Mouse (Mus musculus) embryonic facial prominence, embryonic 11.5 days (tissue): ENCODE measurements at regions not wholly inside any gene's neighbourhood (a gene's known extent, or its start where the extent isn't known, plus 50 kb on each side); places are given as distances from the start of the nearest gene placed in this dataset.

Source experiments
- ATAC-seq: fragments of 200-750 bp; cut with Nextera tagmentation; replicated peaks from 2 replicates; pipeline ENCODE4 v1.8.0; 2017; ENCODE audit warnings: low read depth; ENCODE audit not compliant: insufficient number of reproducible peaks, low FRiP score, low TSS enrichment
- DNase-seq: peaks from one replicate; pipeline ENCODE4 v3.0.0-alpha.2; 2015; ENCODE audit warnings: low spot score
- H3K27ac ChIP-seq: fragments of 300-500 bp; sonication (generic); replicated peaks from 2 replicates; pipeline ENCODE4 v1.5.1; 2014; ENCODE audit warnings: mild to moderate bottlenecking, low read depth, low read length, control low read depth
- H3K27me3 ChIP-seq: fragments of 300-500 bp; sonication (generic); 2 replicates; pipeline ENCODE4 v1.6.1; 2014; ENCODE audit warnings: mild to moderate bottlenecking, low read length, moderate library complexity, mixed read lengths; ENCODE audit not compliant: control insufficient read depth, insufficient read depth
- H3K36me3 ChIP-seq: fragments of 300-500 bp; sonication (generic); replicated peaks from 2 replicates; pipeline ENCODE4 v1.6.1; 2014; ENCODE audit warnings: low read depth, mild to moderate bottlenecking, low read length, moderate library complexity, mixed read lengths; ENCODE audit not compliant: control insufficient read depth, insufficient read depth
- H3K4me1 ChIP-seq: fragments of 300-500 bp; sonication (generic); 2 replicates; pipeline ENCODE4 v1.6.1; 2014; ENCODE audit warnings: low read length, mixed read lengths; ENCODE audit not compliant: control insufficient read depth, insufficient read depth
- H3K4me2 ChIP-seq: fragments of 300-500 bp; sonication (generic); 2 replicates; pipeline ENCODE4 v1.6.1; 2014; ENCODE audit warnings: low read depth, mild to moderate bottlenecking, control low read depth, low read length, moderate library complexity
- H3K4me3 ChIP-seq: fragments of 300-500 bp; sonication (generic); 2 replicates; pipeline ENCODE4 v1.5.1; 2014; ENCODE audit warnings: low read depth, low read length, control low read depth
- H3K9ac ChIP-seq: fragments of 300-500 bp; sonication (generic); replicated peaks from 2 replicates; pipeline ENCODE4 v1.6.1; 2014; ENCODE audit warnings: mild to moderate bottlenecking, control low read depth, low read length
- H3K9me3 ChIP-seq: fragments of 300-500 bp; sonication (generic); replicated peaks from 2 replicates; pipeline ENCODE4 v1.6.1; 2016; ENCODE audit warnings: mild to moderate bottlenecking, low read length, inconsistent platforms, mixed read lengths; ENCODE audit not compliant: control insufficient read depth
- WGBS: fragments of 180-500 bp; shearing (Covaris S2); extraction: QIAGEN DNeasy Blood & Tissue Kit; methylation state at CpG from one replicate; pipeline ENCODE4 v1.1.7; 2014; 5-methylcytosine and 5-hydroxymethylcytosine counted together

DNA sequence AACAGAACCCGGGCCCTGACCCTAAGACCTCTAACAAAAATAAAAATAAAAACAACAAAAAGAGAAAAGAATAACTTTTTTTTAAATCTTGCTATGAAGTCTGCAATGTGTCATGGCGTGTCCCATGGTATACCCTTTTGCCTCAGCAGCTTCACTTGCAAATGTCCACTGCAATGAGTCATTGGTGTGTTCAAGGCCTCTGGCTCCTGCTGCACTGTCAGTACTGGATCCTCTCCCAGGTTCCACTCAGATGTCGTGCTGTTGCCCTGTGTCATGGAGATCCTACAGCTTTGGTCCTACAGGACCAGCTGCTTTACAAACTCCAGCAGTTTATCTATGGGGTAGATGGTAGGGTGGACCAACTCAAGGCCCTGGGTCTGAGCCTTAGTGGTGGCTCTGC is 113.4 kb upstream of the Akirin2 start:
- no peaks in the 10 kb centered on the region for H3K4me1 ChIP-seq
- DNase-seq (no peak), ATAC-seq (no peak)
- H3K4me3 ChIP-seq = no peak overlapping the region
- no peak overlapping the region for H3K27ac ChIP-seq
- 85% methylated on average over 3 of the region's 3 CpGs for WGBS
- no peaks in the 10 kb centered on the region for H3K36me3 ChIP-seq
- no peaks in the 10 kb centered on the region for H3K27me3 ChIP-seq
- H3K9me3 ChIP-seq = no peaks in the 10 kb centered on the region
- H3K4me2 ChIP-seq = no peak overlapping the region
- no peak overlapping the region for H3K9ac ChIP-seq

DNA sequence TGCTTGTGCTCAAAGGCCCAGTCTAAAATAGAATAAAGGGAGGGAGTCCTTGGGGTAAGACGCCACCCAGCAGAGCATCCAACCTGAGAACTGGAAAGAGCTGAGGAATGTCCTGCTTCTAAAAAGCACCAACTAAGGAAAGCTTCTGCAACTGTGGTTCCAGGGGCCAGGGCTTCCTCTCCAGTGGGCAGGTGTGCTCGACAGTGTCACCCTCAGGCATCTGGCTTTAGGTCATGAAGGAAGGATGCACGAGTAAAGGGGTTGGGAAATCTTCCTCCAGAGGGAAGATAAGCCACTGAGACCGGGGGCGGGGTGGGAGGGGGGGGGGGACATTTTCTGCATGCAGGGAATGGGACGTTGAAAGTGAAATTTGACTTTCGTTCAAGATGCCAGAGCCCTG is 101.2 kb upstream of the Akirin2 start:
- Histone ChIP-seq H3K4me2 (no peak overlapping the region), H3K36me3 (no peaks in the 10 kb centered on the region), H3K4me1 (no peaks in the 10 kb centered on the region), H3K27ac (no peak overlapping the region), H3K9me3 (no peaks in the 10 kb centered on the region), H3K9ac (no peak overlapping the region), H3K4me3 (no peak overlapping the region), H3K27me3 (no peaks in the 10 kb centered on the region)
- no peak for ATAC-seq
- DNase-seq = no peak
- 84% methylated on average over 7 of the region's 7 CpGs for WGBS

DNA sequence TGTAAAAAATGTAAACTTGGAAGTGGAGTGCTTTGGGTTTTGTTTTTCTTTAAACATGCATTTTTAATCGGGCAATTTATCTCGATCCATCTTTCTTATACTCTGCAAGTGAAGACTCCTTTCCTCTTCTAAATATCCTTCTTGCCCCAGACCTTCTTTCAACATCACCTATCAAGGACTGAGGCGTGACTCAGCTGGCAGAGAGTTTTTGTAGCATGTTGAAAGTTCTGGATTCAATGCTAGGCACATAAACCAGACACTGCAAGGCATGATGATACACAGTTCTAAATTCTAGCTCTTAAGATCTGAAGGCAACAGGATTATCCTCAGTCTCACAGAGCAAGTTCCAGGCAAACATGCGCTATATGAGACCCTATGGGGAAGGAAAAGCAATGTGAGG is 88.1 kb upstream of the Akirin2 start:
- Histone ChIP-seq H3K27me3 (no peaks in the 10 kb centered on the region), H3K9ac (no peak overlapping the region), H3K4me3 (no peak overlapping the region), H3K36me3 (no peaks in the 10 kb centered on the region), H3K27ac (no peak overlapping the region), H3K4me1 (no peaks in the 10 kb centered on the region), H3K9me3 (no peaks in the 10 kb centered on the region), H3K4me2 (no peak overlapping the region)
- ATAC-seq (no peak), DNase-seq (no peak)
- 92% methylated on average over 4 of the region's 4 CpGs for WGBS

DNA sequence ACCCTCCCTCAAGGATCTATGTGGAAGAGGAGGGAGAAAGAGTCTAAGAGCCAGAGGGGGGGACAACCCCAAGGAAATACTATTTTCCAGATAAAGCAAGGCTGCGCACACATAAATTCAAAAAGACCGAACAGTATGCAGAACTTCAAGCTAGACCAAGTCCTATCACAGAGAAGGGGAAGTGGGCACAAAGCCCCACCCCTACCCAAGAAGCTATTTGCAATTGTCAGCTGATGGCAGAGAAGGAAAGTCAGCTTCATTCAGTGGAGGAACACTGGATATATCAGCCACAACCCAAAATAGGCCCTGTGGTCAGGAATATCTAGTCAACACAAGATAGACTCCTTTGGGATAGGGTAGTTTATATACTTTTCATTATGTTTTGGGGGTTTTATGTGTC is 84.9 kb upstream of the Akirin2 start:
- no peak overlapping the region for H3K27ac ChIP-seq
- WGBS = 96% methylated on average over 2 of the region's 2 CpGs
- ATAC-seq = no peak

GRCm38 (mm10) chr4:34466309-34466708 is 84.4 kb upstream of the Akirin2 start:
- DNase-seq (no peak), ATAC-seq (no peak)
- Histone ChIP-seq H3K4me3 (no peak overlapping the region), H3K4me2 (no peak overlapping the region), H3K9ac (no peak overlapping the region), H3K27ac (no peak overlapping the region), H3K27me3 (no peaks in the 10 kb centered on the region), H3K36me3 (no peaks in the 10 kb centered on the region), H3K9me3 (no peaks in the 10 kb centered on the region), H3K4me1 (no peaks in the 10 kb centered on the region)
- WGBS = 63% methylated on average over 3 of the region's 3 CpGs

More for the DNA sequence above, 84.9 kb upstream of the Akirin2 start:
- Histone ChIP-seq H3K36me3 (no peaks in the 10 kb centered on the region), H3K4me3 (no peak overlapping the region), H3K27me3 (no peaks in the 10 kb centered on the region), H3K4me2 (no peak overlapping the region), H3K9ac (no peak overlapping the region), H3K4me1 (no peaks in the 10 kb centered on the region), H3K9me3 (no peaks in the 10 kb centered on the region)
- no peak for DNase-seq

GRCm38 (mm10) chr4:34468096-34468495 is 82.6 kb upstream of the Akirin2 start:
- Histone ChIP-seq H3K4me1 (no peaks in the 10 kb centered on the region), H3K9ac (no peak overlapping the region), H3K36me3 (no peaks in the 10 kb centered on the region), H3K27me3 (no peaks in the 10 kb centered on the region), H3K4me2 (no peak overlapping the region), H3K27ac (no peak overlapping the region), H3K9me3 (no peaks in the 10 kb centered on the region), H3K4me3 (no peak overlapping the region)
- DNase-seq (no peak), ATAC-seq (no peak)
- 53% methylated on average over 9 of the region's 9 CpGs for WGBS

- Histone ChIP-seq H3K4me2 (no peak overlapping the region), H3K36me3 (no peaks in the 10 kb centered on the region), H3K27ac (no peak overlapping the region), H3K9me3 (no peaks in the 10 kb centered on the region), H3K27me3 (no peaks in the 10 kb centered on the region), H3K4me1 (no peaks in the 10 kb centered on the region), H3K9ac (no peak overlapping the region), H3K4me3 (no peak overlapping the region)
- no peak for ATAC-seq
- no peak for DNase-seq
- WGBS = 88% methylated on average over 5 of the region's 5 CpGs
These were observed 74.8 kb upstream of the Akirin2 start for GRCm38 (mm10) chr4:34475792-34476448.

DNA sequence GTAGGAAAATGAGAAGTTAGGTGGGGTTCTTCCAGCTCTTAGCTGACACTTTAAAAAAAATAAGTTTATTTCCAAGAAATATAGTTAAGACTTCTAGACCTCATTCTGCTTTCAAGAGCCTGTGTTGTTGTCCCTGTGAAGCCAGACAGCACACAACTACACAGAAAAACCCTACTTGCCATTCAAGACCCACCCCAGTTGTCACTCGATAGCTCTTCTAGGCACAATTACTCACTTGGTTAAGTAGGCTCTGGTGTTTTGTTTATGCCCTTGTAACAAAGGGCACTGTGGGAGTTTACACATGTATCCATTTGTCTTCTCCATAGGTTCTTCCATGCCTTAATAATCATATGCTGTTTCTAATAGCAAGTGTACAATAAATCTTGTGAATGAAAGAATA is 66.5 kb upstream of the Akirin2 start:
- no peaks in the 10 kb centered on the region for H3K36me3 ChIP-seq
- H3K4me1 ChIP-seq = no peaks in the 10 kb centered on the region
- no peak overlapping the region for H3K4me3 ChIP-seq
- WGBS = 71% methylated on average over 1 of the region's 1 CpGs
- ATAC-seq (no peak), DNase-seq (no peak)
- H3K9ac ChIP-seq = no peak overlapping the region
- no peak overlapping the region for H3K4me2 ChIP-seq
- no peak overlapping the region for H3K27ac ChIP-seq
- H3K9me3 ChIP-seq = no peaks in the 10 kb centered on the region
- H3K27me3 ChIP-seq = no peaks in the 10 kb centered on the region
